Mouse (Mus musculus) forebrain, embryonic 11.5 days (tissue): ENCODE measurements around the gene Allc. TPM values are rescaled to one million over a fixed set of nuclear protein-coding genes. Genes with fewer than 3 reads are reported as not detected.
A peak's percentile ranks its signal among the peaks of the same experiment; 100 is the strongest.

Source experiments
- ATAC-seq: fragments of 200-750 bp; cut with Nextera tagmentation; replicated peaks from 2 replicates; pipeline ENCODE4 v1.8.0; 2017; ENCODE audit warnings: moderate TSS enrichment; ENCODE audit not compliant: low FRiP score
- DNase-seq: peaks from one replicate; pipeline ENCODE4 v3.0.0-alpha.2; 2017; ENCODE audit warnings: low spot score
- H3K27ac ChIP-seq: fragments of 300-500 bp; sonication (generic); 2 replicates; pipeline ENCODE4 v1.5.1; 2014; ENCODE audit warnings: low read depth, low read length
- H3K27me3 ChIP-seq: fragments of 300-500 bp; sonication (generic); 2 replicates; pipeline ENCODE4 v1.6.1; 2014; ENCODE audit warnings: mild to moderate bottlenecking, low read length, mixed read lengths; ENCODE audit not compliant: control insufficient read depth, insufficient read depth
- H3K36me3 ChIP-seq: fragments of 300-500 bp; sonication (generic); 2 replicates; pipeline ENCODE4 v1.6.1; 2014; ENCODE audit warnings: mild to moderate bottlenecking, low read length, moderate library complexity, mixed read lengths; ENCODE audit not compliant: control insufficient read depth, insufficient read depth
- H3K4me1 ChIP-seq: fragments of 300-500 bp; sonication (generic); replicated peaks from 2 replicates; pipeline ENCODE4 v1.6.1; 2014; ENCODE audit warnings: low read length, mixed read lengths; ENCODE audit not compliant: control insufficient read depth, insufficient read depth
- H3K4me2 ChIP-seq: fragments of 300-500 bp; sonication (generic); 2 replicates; pipeline ENCODE4 v1.6.1; 2014; ENCODE audit warnings: low read depth, mild to moderate bottlenecking, low read length, moderate library complexity, mixed read lengths; ENCODE audit not compliant: severe bottlenecking
- H3K4me3 ChIP-seq: fragments of 300-500 bp; sonication (generic); 2 replicates; pipeline ENCODE4 v1.5.1; 2014; ENCODE audit warnings: low read depth, low read length
- H3K9ac ChIP-seq: fragments of 300-500 bp; sonication (generic); 2 replicates; pipeline ENCODE4 v1.6.1; 2014; ENCODE audit warnings: low read length
- H3K9me3 ChIP-seq: fragments of 300-500 bp; sonication (generic); 2 replicates; pipeline ENCODE4 v1.6.1; 2016; ENCODE audit warnings: low read length, mixed read lengths; ENCODE audit not compliant: control insufficient read depth
- WGBS: fragments of 180-500 bp; shearing (Covaris S2); extraction: QIAGEN DNeasy Blood & Tissue Kit; methylation state at CpG from one replicate; pipeline ENCODE4 v1.1.7; 2014; 5-methylcytosine and 5-hydroxymethylcytosine counted together
- polyA plus RNA-seq: library from polyadenylated mRNA; unstranded; fragments of >200 nt; fragmentation: Nextera tagmentation; extraction: Ambion mirVana; gene quantifications from 2 replicates; pipeline ENCODE4 v1.2.1, GENCODE M21; 2014

Allc gene
- polyA plus RNA-seq, 1 experiment from 2014 or later, result not detected

DNA sequence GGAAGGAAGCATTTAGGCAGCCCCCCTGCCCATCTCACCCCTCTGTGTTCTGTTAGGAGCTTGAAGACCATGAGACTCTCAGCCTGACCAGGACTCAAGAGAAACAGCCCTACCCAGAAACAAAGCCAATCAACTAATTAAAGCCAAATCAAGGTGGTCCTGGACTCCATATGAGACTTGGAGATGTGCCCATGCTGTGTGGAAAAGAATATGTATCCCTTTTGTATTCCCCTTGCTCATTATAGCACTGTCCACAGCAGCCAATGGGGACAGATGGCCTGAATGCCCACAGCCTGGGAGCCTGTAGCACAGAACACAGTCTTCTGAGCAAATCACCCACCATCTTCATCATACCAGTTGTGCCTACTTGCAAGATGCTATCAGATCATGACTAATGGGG lies 14.5 kb upstream of the Allc start:
- H3K36me3 ChIP-seq, result no peaks in the 10 kb centered on the region
- DNase-seq, result no peak
- no peak overlapping the region for H3K9ac ChIP-seq
- ATAC-seq, result no peak
- no peak overlapping the region for H3K27ac ChIP-seq
- no peaks in the 10 kb centered on the region for H3K27me3 ChIP-seq
- no peak overlapping the region for H3K4me2 ChIP-seq
- H3K4me1 ChIP-seq, result no peaks in the 10 kb centered on the region
- no peaks in the 10 kb centered on the region for H3K9me3 ChIP-seq
- H3K4me3 ChIP-seq, result no peak overlapping the region

DNA sequence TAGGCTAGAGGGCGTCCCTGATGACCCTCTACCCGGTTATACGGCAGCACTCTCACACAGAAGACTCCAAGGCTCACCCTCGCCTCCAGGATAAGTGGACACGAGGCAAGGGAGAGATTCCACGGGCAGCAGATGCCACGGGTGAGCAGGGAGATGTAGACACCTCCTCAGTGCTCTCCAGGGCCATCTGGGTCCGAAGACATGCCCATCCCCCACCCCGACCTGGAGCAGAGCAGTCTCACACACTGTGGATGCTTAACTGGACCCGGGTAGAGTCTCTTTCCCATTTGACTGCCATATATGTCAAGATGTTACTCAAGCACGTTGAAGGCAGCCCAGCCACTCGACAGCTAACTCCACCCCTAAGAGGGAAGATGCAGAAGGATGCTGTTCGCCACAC lies 8.1 kb upstream of the Allc start:
- Histone ChIP-seq H3K4me3 (no peak overlapping the region), H3K27ac (no peak overlapping the region), H3K4me1 (no peaks in the 10 kb centered on the region), H3K9ac (no peak overlapping the region), H3K9me3 (no peaks in the 10 kb centered on the region), H3K36me3 (no peaks in the 10 kb centered on the region), H3K4me2 (no peak overlapping the region), H3K27me3 (peaks cover 2% of the 10 kb centered on the region; the same call in 1 of the 2 replicates)
- 55% methylated on average over 13 of the region's 13 CpGs for WGBS
- no peak for DNase-seq
- no peak for ATAC-seq

GRCm38 (mm10) chr12:28589090-28589868 lies 7.0 kb upstream of the Allc start:
- 11% methylated on average over 24 of the region's 24 CpGs for WGBS
- H3K4me1 ChIP-seq, result no peaks in the 10 kb centered on the region
- peak overlapping the region; percentile 52 for H3K9ac ChIP-seq
- peak; percentile 87 for DNase-seq
- H3K4me2 ChIP-seq, result peak overlapping the region; percentile 73
- H3K9me3 ChIP-seq, result no peaks in the 10 kb centered on the region
- no peak overlapping the region for H3K27ac ChIP-seq
- peaks cover 2% of the 10 kb centered on the region; the same call in 1 of the 2 replicates for H3K27me3 ChIP-seq
- H3K36me3 ChIP-seq, result no peaks in the 10 kb centered on the region
- peak; percentile 90 for ATAC-seq
- H3K4me3 ChIP-seq, result peak overlapping the region; percentile 37

DNA sequence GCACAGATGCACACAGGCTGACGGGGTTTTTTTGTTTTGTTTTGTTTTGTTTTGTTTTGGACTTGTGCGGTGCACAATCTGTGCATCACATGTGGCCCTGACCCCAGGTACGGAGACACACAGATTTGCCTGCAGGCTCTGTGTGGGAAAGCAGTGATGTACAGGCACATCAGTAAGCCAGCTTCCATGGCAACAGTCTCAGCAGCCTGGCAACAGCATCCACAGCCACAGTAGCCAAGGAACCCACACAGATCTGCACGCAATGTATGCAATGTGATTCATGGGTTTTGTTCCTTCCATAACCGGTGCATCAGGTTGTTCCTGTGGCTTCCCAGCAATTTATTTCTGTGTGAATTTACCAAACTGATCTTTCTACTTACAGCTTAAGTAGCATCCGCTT lies 5.6 kb upstream of the Allc start:
- H3K27me3 ChIP-seq, result peaks cover 2% of the 10 kb centered on the region; the same call in 1 of the 2 replicates
- H3K4me3 ChIP-seq, result no peak overlapping the region
- 76% methylated on average over 6 of the region's 6 CpGs for WGBS
- no peak for ATAC-seq
- no peak overlapping the region for H3K9ac ChIP-seq
- no peaks in the 10 kb centered on the region for H3K9me3 ChIP-seq
- no peaks in the 10 kb centered on the region for H3K36me3 ChIP-seq
- DNase-seq, result no peak
- H3K4me2 ChIP-seq, result no peak overlapping the region
- H3K4me1 ChIP-seq, result no peaks in the 10 kb centered on the region
- no peak overlapping the region for H3K27ac ChIP-seq

DNA sequence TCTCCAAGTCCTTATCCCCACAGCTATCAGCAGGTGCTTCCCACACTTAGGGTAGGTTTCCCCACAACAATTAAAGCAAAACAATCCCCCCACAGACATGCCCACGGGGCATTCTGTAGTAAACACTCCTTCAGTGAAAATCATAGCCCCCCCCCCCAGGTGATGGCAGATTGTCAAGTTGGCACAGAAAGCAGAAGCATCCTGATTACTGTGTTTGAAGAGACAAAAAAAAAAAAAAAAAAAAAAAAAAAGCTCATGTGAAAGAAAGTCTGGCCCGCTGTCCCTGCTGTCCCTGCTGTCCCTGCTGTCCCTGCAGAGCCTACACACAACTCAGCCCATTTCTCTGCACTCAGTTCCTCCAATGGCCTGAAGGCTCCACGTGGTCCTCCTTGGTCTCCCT lies 1.7 kb upstream of the Allc start:
- no peak for ATAC-seq
- 72% methylated on average over 3 of the region's 3 CpGs for whole genome bisulfite sequencing
- H3K9me3 ChIP-seq, result no peaks in the 10 kb centered on the region
- no peak overlapping the region for H3K9ac ChIP-seq
- no peak overlapping the region for H3K4me2 ChIP-seq
- H3K4me3 ChIP-seq, result no peak overlapping the region
- no peak for DNase-seq
- H3K27ac ChIP-seq, result no peak overlapping the region
- 0 out of 2 replicates have a peak, but pooled peaks cover 2% of the 10 kb centered on the region for H3K27me3 ChIP-seq
- H3K4me1 ChIP-seq, result no peaks in the 10 kb centered on the region
- no peaks in the 10 kb centered on the region for H3K36me3 ChIP-seq

DNA sequence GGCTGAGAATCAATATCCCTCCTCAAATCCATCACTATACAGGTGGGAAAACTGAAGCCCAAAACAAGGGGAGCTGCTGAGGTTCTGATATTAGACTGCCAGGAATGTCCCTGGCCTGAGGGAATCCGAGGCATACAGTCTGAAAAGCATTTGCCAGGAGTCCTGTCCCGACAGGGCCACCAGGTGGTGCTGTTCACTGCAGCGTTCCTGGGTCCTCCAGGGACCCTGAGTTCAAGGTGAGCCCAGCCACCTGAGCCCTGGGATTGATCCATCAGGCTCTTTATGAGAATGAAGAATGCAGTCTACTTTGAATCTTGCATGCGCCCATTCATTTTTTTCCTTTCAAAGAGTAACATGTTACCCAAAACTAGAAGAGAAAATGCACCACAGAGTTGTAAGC lies 3.2 kb downstream of the Allc start:
- H3K9me3 ChIP-seq, result no peaks in the 10 kb centered on the region
- no peak overlapping the region for H3K4me3 ChIP-seq
- H3K4me1 ChIP-seq, result no peaks in the 10 kb centered on the region
- H3K9ac ChIP-seq, result no peak overlapping the region
- WGBS, result 36% methylated on average over 4 of the region's 4 CpGs
- peak; percentile 57 for DNase-seq
- no peaks in the 10 kb centered on the region for H3K36me3 ChIP-seq
- H3K4me2 ChIP-seq, result no peak overlapping the region
- no peaks in the 10 kb centered on the region for H3K27me3 ChIP-seq
- no peak for ATAC-seq
- no peak overlapping the region for H3K27ac ChIP-seq

DNA sequence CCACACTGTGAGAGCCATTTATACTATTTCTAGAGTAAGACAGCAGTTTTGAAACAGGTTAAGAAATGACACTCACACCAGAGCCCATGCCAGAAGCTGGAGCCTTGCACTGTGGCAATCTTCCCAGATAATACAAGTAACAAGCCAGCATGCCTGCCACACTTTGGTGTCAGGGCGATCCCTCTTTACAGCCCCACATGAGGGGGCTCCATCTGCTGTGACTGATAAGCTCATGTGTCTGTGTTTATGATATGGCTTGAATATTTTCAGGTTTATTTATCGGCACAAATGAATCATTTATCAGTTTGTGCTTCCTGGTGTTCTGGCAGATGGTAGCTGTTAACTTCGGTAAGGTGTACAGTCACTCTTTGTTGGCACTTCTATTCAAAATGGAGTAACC lies 4.2 kb downstream of the Allc start:
- H3K36me3 ChIP-seq, result no peaks in the 10 kb centered on the region
- H3K27ac ChIP-seq, result no peak overlapping the region
- DNase-seq (no peak), ATAC-seq (no peak)
- H3K9me3 ChIP-seq, result no peaks in the 10 kb centered on the region
- no peak overlapping the region for H3K9ac ChIP-seq
- no peak overlapping the region for H3K4me3 ChIP-seq
- no peaks in the 10 kb centered on the region for H3K4me1 ChIP-seq
- no peak overlapping the region for H3K4me2 ChIP-seq
- H3K27me3 ChIP-seq, result no peaks in the 10 kb centered on the region
- 97% methylated on average over 3 of the region's 3 CpGs for WGBS

GRCm38 (mm10) chr12:28575366-28576070 lies 6.8 kb downstream of the Allc start:
- DNase-seq (no peak), ATAC-seq (no peak)
- Histone ChIP-seq H3K9ac (no peak overlapping the region), H3K4me1 (no peaks in the 10 kb centered on the region), H3K4me3 (no peak overlapping the region), H3K9me3 (no peaks in the 10 kb centered on the region), H3K27me3 (no peaks in the 10 kb centered on the region), H3K27ac (no peak overlapping the region), H3K36me3 (no peaks in the 10 kb centered on the region), H3K4me2 (no peak overlapping the region)
- WGBS, result 79% methylated on average over 6 of the region's 6 CpGs
